Mouse (Mus musculus): ENCODE data around the gene Rassf6. TPM values are rescaled to one million over a fixed set of nuclear protein-coding genes. Genes with fewer than 3 reads are reported as not detected.
A peak's percentile ranks its signal among the peaks of the same experiment; 100 is the strongest.
"Not testable (repeated sequence)": the region's sequence is repeated elsewhere in the genome, so short reads cannot be mapped to it uniquely, and the experiment has no call there.

Gene Rassf6
- polyA plus RNA-seq, 1 experiment = 4.6 TPM

DNA sequence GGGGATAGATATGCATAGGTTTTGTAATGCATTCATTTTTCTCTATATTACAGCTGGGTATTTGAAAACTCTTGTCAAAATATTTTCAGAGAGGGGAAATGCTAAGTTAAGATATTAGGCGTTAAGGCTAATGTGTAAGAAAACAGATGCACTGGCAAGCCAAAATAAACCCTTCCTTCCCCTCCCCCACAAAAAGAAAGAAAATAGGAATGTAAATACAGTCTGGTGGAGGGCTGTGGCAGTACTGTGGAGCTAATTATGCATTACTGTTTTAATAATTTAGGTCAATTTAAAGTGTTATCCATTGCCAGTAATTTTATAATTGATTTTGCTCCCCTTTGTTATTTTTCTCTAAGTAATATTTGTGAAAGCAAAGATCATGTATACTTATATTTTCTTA lies 11.9 kb downstream of the Rassf6 start:
- no peaks in the 10 kb centered on the region for H3K4me1 ChIP-seq (ENCODE audit: control insufficient read depth, insufficient read depth, low read length)
- H3K4me3 ChIP-seq (ENCODE audit: insufficient read depth, low read length) = no peak overlapping the region
- TF ChIP-seq POLR2A (IDR thresholded peaks at IDR 0.05; ENCODE audit: low read depth, low read length) (no peak), CTCF (IDR thresholded peaks at IDR 0.05; ENCODE audit: borderline replicate concordance, insufficient read depth, low read length) (no peak)
- H3K27ac ChIP-seq (ENCODE audit: insufficient read depth, low read length) = no peak overlapping the region

DNA sequence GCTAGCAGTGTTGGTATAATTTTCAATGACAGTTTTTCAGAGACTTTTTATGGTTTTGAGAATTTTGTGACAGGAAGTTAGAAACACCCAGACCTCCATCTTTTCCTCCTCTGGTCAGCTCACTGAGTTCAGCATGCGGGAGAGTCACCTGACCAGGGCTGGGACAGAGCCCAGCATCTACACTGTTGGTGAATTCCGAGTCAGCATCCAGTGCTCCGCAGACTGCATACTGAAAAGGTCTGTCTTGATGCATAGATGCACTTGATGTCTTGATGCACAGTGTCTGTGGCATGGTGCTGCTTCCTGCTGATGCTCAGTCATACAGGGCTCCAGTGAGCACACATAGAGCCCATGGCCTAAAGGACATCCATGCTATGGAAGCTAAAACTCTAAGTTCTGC lies 12.4 kb downstream of the Rassf6 start:
- H3K27ac ChIP-seq (ENCODE audit: insufficient read depth, low read length) = no peak overlapping the region
- TF ChIP-seq CTCF (IDR thresholded peaks at IDR 0.05; ENCODE audit: borderline replicate concordance, insufficient read depth, low read length) = no peak
- no peak for TF ChIP-seq POLR2A (IDR thresholded peaks at IDR 0.05; ENCODE audit: low read depth, low read length)
- H3K4me1 ChIP-seq (ENCODE audit: control insufficient read depth, insufficient read depth, low read length) = no peaks in the 10 kb centered on the region
- H3K4me3 ChIP-seq (ENCODE audit: insufficient read depth, low read length) = no peak overlapping the region

DNA sequence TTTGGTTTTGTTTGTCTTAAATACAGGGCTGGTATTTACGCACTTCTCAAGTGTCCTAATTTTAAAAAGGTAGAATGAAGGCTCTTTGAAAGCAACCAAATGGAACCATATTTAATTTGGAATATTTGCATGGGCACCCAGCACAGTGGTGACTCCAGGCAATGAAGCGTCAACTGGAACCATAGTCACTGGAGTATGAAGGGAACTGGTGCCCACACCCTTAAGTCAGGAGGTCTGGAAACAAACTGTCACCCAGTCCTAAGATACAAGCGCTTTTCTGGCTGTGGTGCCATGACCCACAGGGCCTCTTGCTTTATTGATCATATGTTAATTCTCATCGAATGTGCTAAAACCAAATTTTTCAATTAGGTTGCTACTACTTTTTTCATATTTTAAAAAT lies 13.0 kb downstream of the Rassf6 start:
- Histone ChIP-seq H3K27ac (ENCODE audit: insufficient read depth, low read length) (no peak overlapping the region), H3K4me3 (ENCODE audit: insufficient read depth, low read length) (no peak overlapping the region), H3K4me1 (ENCODE audit: control insufficient read depth, insufficient read depth, low read length) (no peaks in the 10 kb centered on the region)
- TF ChIP-seq POLR2A (IDR thresholded peaks at IDR 0.05; ENCODE audit: low read depth, low read length) (no peak), CTCF (IDR thresholded peaks at IDR 0.05; ENCODE audit: borderline replicate concordance, insufficient read depth, low read length) (no peak)

DNA sequence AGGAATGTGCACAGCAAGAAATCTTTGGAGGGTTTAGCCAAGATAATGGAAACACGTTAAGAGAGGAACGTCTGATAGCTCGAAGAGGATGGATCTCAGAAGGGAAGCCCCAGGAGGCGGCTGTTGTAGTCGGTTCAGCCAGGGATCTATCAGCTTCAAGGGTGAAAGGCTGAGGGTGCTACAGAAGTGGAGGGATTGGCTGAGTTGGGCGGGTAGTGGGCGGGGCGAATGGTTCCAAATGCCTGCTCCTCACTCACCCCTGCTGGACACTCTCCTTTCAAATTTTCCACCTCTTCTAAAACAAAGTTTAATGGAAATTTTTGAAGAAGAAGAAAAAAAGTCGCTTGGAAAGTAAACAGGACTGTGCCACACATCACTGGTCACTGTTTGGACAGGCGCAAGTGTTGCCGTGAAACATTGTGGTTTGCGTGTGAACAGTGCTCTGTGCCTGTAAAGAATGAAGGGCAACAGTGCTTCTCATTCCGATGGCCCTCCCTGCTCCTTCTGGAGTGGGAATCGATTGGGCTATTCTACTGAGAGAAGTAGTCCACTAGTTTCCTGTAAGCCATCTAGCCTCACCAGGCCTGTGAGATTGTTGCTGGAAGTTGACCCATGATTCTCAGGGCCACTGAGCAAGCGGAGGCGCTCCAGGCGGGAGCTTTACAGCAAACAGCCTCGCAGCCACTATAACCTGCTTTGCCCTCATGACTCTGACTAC lies 15.6 kb downstream of the Rassf6 start:
- H3K27ac ChIP-seq (ENCODE audit: insufficient read depth, low read length) = no peak overlapping the region
- no peak overlapping the region for H3K4me3 ChIP-seq (ENCODE audit: insufficient read depth, low read length)
- peaks cover 10% of the 10 kb centered on the region for H3K4me1 ChIP-seq (ENCODE audit: control insufficient read depth, insufficient read depth, low read length)
- no peak for TF ChIP-seq CTCF (IDR thresholded peaks at IDR 0.05; ENCODE audit: borderline replicate concordance, insufficient read depth, low read length)
- no peak for TF ChIP-seq POLR2A (IDR thresholded peaks at IDR 0.05; ENCODE audit: low read depth, low read length)

DNA sequence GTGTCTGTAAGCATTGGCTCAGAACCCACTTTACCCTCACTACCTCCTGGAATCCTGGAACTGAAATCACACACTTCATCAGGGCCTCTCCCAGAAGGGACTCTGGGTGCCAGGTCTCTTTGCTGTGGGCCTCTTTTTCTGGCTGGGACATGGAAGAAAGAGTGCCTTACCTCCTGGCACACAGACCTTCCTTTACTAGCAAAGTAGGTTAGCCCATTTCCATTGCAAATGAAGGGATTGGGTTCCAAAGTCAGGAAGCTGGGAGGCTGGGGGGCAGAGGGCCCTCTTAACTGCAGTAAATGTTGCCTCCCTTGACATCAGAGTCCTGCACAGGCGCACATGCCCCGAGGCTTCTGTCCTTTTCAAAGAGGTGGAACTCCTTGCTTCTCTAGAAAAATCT lies 17.2 kb downstream of the Rassf6 start:
- TF ChIP-seq POLR2A (IDR thresholded peaks at IDR 0.05; ENCODE audit: low read depth, low read length) (no peak), CTCF (IDR thresholded peaks at IDR 0.05; ENCODE audit: borderline replicate concordance, insufficient read depth, low read length) (no peak)
- Histone ChIP-seq H3K27ac (ENCODE audit: insufficient read depth, low read length) (no peak overlapping the region), H3K4me1 (ENCODE audit: control insufficient read depth, insufficient read depth, low read length) (peaks cover 10% of the 10 kb centered on the region), H3K4me3 (ENCODE audit: insufficient read depth, low read length) (no peak overlapping the region)

DNA sequence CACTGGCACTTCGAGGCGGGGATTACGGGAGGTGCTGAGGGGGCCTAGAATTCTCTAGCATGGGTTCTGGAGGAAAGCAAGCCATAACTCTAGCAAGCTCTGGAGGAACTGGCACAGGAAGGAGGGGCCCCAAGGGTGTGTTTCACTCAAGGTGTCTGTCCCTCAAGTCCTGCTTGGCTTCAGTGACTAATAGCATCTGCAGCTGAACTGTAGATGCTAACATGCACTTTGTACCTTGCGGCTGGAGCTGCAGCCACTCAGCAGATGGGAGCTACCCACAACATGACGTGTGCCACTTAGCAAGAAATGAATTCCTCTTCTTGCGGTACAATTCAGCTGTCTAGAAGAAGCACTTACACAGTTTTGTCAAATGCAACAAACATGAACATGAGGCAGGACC lies 18.7 kb downstream of the Rassf6 start:
- peak overlapping the region; percentile 59 for H3K27ac ChIP-seq (ENCODE audit: insufficient read depth, low read length)
- peaks cover 10% of the 10 kb centered on the region for H3K4me1 ChIP-seq (ENCODE audit: control insufficient read depth, insufficient read depth, low read length)
- H3K4me3 ChIP-seq (ENCODE audit: insufficient read depth, low read length) = no peak overlapping the region
- no peak for TF ChIP-seq CTCF (IDR thresholded peaks at IDR 0.05; ENCODE audit: borderline replicate concordance, insufficient read depth, low read length)
- no peak for TF ChIP-seq POLR2A (IDR thresholded peaks at IDR 0.05; ENCODE audit: low read depth, low read length)

DNA sequence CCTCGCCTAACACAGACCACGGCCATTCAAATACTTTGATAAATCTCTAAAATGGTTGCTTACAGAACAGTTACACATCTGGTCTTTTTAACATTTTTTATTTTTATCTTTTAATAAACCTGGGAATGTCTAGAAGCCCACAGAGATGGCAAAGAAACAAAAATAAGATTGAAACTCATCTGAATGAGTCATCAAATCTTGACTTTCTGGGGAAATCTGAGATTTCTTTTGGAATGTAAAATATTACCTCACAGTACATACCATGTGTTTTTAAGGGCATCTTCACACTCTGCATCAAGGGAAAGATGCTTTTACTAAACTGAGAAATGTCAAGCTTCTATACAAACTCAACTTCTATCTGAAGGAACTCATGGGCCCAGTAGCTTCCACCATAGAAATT lies 19.1 kb downstream of the Rassf6 start:
- no peak for TF ChIP-seq POLR2A (IDR thresholded peaks at IDR 0.05; ENCODE audit: low read depth, low read length)
- TF ChIP-seq CTCF (IDR thresholded peaks at IDR 0.05; ENCODE audit: borderline replicate concordance, insufficient read depth, low read length) = no peak
- Histone ChIP-seq H3K27ac (ENCODE audit: insufficient read depth, low read length) (peak overlapping the region; percentile 59), H3K4me3 (ENCODE audit: insufficient read depth, low read length) (no peak overlapping the region), H3K4me1 (ENCODE audit: control insufficient read depth, insufficient read depth, low read length) (peaks cover 10% of the 10 kb centered on the region)

DNA sequence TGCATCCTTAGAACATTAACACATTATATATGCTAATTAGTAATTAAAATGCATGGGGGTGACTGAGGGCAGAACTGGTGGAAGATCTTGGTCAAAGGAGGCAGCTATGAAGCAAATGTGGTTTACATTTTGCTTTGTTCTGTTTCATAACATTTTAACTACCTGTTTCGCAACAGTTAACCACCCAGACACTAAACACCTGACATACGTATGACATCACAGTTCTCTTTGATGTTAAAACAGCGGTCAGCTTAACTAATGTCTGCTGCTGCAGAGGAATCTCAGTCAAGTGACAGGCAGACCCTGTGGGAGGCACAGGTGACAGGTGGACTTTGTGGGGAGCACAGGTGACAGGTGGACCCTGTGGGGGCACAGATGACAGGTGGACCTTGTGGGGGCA lies 22.6 kb downstream of the Rassf6 start:
- TF ChIP-seq CTCF (IDR thresholded peaks at IDR 0.05; ENCODE audit: borderline replicate concordance, insufficient read depth, low read length) (no peak), POLR2A (IDR thresholded peaks at IDR 0.05; ENCODE audit: low read depth, low read length) (no peak)
- H3K4me1 ChIP-seq (ENCODE audit: control insufficient read depth, insufficient read depth, low read length) = peaks cover 14% of the 10 kb centered on the region
- H3K4me3 ChIP-seq (ENCODE audit: insufficient read depth, low read length) = no peak overlapping the region
- no peak overlapping the region for H3K27ac ChIP-seq (ENCODE audit: insufficient read depth, low read length)

DNA sequence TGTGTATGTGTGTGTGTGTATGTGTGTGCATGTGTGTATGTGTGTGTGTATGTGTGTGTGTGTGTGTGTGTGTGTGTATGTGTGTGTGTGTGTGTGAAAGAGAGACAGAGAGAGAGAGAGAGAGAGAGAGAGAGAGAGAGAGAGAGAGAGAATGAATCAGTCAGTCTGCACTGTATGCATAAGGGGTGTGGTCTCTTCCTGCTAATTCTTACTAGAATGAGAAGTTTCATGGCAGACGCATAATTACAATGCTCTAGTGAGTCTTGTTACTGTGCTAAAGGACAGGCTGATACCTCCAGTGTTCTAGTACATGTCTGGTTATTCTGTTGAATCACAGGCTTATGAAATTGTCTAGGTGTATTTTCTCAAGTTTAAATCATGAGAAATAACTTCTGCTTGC lies 27.7 kb downstream of the Rassf6 start:
- peak overlapping the region; percentile 82 for H3K27ac ChIP-seq (ENCODE audit: insufficient read depth, low read length)
- H3K4me1 ChIP-seq (ENCODE audit: control insufficient read depth, insufficient read depth, low read length) = peaks cover 28% of the 10 kb centered on the region; the same call in 1 of the 2 replicates
- not testable (repeated sequence) for H3K4me3 ChIP-seq (ENCODE audit: insufficient read depth, low read length)

DNA sequence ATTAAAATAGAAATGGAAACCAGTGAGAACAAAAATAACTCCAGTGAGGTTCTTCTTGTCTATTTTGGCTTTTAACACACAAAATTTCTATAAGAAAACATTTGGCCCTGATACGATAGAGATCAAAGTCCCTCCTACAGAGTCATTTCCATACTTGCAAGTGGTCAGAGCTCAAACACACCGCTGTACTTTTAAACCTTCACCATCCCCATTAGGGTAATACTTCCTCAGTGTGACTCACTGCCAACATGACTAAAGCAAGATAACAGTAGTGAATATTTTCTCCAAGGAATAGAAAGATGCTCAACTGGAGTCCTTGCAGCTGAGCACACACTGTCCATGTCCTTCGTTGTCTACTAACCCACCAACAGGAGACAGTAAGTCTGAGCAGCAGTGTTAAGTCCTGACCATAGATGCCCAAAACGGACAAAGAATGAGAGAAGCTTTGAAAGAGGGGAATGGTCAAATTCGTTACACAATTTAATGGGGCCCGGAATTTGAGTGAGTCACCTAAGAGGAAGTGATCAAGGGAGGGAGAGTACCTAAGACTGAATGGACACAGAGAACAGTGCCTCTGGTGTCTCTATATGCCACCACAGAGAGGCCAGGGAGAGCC lies 28.4 kb downstream of the Rassf6 start:
- peaks cover 28% of the 10 kb centered on the region; the same call in 1 of the 2 replicates for H3K4me1 ChIP-seq (ENCODE audit: control insufficient read depth, insufficient read depth, low read length)
- no peak for TF ChIP-seq POLR2A (IDR thresholded peaks at IDR 0.05; ENCODE audit: low read depth, low read length)
- no peak for TF ChIP-seq CTCF (IDR thresholded peaks at IDR 0.05; ENCODE audit: borderline replicate concordance, insufficient read depth, low read length)
- H3K27ac ChIP-seq (ENCODE audit: insufficient read depth, low read length) = peak overlapping the region; percentile 82
- H3K4me3 ChIP-seq (ENCODE audit: insufficient read depth, low read length) = no peak overlapping the region
